Mouse (Mus musculus) heart, adult 2 months (tissue): ENCODE measurements around the gene Rap1gap. TPM values are rescaled to one million over a fixed set of nuclear protein-coding genes. Genes with fewer than 3 reads are reported as not detected.

Experiments used
- DNase-seq, 2 experiments: peaks; one replicate each; pipeline ENCODE4 v3.0.0; 2021
- H3K27ac ChIP-seq: fragments of 200-600 bp; 2 replicates; pipeline ENCODE4 v1.8.1; 2022
- H3K27me3 ChIP-seq: fragments of 200-500 bp; 2 replicates; pipeline ENCODE4 v1.6.1; 2012; ENCODE audit warnings: mild to moderate bottlenecking, low read length, inconsistent platforms, mixed read lengths; ENCODE audit not compliant: control insufficient read depth, insufficient read depth
- H3K36me3 ChIP-seq: fragments of 200-500 bp; 2 replicates; pipeline ENCODE4 v1.6.1; 2012; ENCODE audit warnings: low read length, inconsistent platforms; ENCODE audit not compliant: control insufficient read depth, insufficient read depth
- H3K4me1 ChIP-seq: fragments of 200-500 bp; 2 replicates; pipeline ENCODE4 v1.6.1; 2011; ENCODE audit warnings: low read length; ENCODE audit not compliant: control insufficient read depth, insufficient read depth
- H3K4me3 ChIP-seq: fragments of 200-600 bp; 2 replicates; pipeline ENCODE4 v1.8.1; 2022
- H3K79me2 ChIP-seq: fragments of 200-500 bp; replicated peaks from 2 replicates; pipeline ENCODE4 v1.6.1; 2012; ENCODE audit warnings: mild to moderate bottlenecking, inconsistent platforms, low read length, moderate library complexity, mixed read lengths; ENCODE audit not compliant: control insufficient read depth, insufficient read depth
- H3K9ac ChIP-seq: fragments of 200-500 bp; 2 replicates; pipeline ENCODE4 v1.6.1; 2012; ENCODE audit warnings: low read depth, mild to moderate bottlenecking, control low read depth, inconsistent platforms, low read length, mixed read lengths
- CTCF ChIP-seq: fragments of 200-600 bp; IDR thresholded peaks from 2 replicates; pipeline ENCODE4 v1.8.1; 2022; ENCODE audit warnings: antibody characterized with exemption, mild to moderate bottlenecking, moderate library complexity
- EP300 ChIP-seq: fragments of 200-500 bp; IDR thresholded peaks from 2 replicates; pipeline ENCODE4 v1.6.1; 2011; ENCODE audit warnings: low read depth, low read length, control low read depth; ENCODE audit not compliant: insufficient read depth
- POLR2A ChIP-seq: fragments of 200-500 bp; IDR thresholded peaks from 2 replicates; pipeline ENCODE4 v1.6.1; 2011; ENCODE audit warnings: mild to moderate bottlenecking, low read depth, low read length, control low read depth; ENCODE audit not compliant: insufficient read depth
- WGBS: fragments of 180-500 bp; shearing (Covaris S2); methylation state at CpG from one replicate; pipeline ENCODE4 v1.1.7; 2018; 5-methylcytosine and 5-hydroxymethylcytosine counted together
- intact Hi-C: fragments of 180-260 bp; cut with DNase I; formaldehyde crosslinking; loops from one replicate; pipeline ENCODE4 v1.15.1; 2025
- long read RNA-seq: library from polyadenylated mRNA; stranded (forward); transcript quantifications from one replicate; pipeline ENCODE4 v2.0.0, GENCODE M21; 2021
- polyA plus RNA-seq: library from polyadenylated mRNA; depleted of rRNA; stranded (reverse); fragments of >200 nt; gene quantifications from 2 replicates; pipeline ENCODE4 v1.2.3, GENCODE M21; 2012; rRNA removed
- total RNA-seq, 2 experiments: library from RNA; stranded (reverse); gene quantifications; 2 replicates each; pipeline ENCODE4 v1.2.3; 2021

The Rap1gap gene
- total RNA-seq (10 to 100 TPM; 14.7 to 15.6 TPM), polyA plus RNA-seq (33.6 and 35.9 TPM in 2 replicates)
- long read RNA-seq, partial matches to known transcripts: 11 of 16 reads
- long read RNA-seq, other reads (novel, unspliced or antisense): 4 of 16 reads

DNA sequence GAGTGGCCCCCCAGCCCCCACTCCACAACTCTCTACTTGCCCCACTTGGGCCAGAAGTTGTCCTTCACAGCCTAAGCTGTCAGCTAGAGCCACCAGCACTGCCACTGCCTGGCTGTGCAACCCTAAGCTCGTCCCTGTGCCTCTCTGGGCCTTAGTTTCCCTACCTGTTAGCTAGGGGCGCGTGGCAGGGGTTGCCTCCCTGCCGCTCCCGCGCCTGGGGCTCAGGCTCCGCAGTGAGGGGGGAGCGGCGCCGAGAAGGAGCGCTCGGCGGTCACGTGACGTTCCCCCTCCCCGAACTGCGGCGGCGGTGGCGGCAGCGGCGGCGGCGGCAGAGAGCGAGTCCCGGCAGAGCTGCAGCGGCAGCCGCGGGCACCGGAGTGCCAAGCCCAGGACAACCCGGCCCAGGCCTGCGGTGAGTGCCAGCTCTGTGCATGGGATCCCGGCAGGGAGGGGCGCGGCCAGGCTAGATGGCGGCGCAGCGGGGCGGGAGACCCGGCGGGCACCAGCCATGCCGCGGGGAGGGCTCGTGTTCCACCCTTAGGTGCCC, at the start of gene Rap1gap:
Rap1gap (plus strand) TSS at position 294 of the 547 bp plus-strand sequence.
- peak within 1 kb of the TSS; percentile 35 for H3K9ac ChIP-seq
- H3K4me3 ChIP-seq: peak within 1 kb of the TSS; percentile 44
- no peak within 1 kb of the TSS for H3K27ac ChIP-seq
- no peak for TF ChIP-seq EP300
- 1% methylated on average over 36 of the region's 44 CpGs for WGBS
- H3K36me3 ChIP-seq: no peaks in the 10 kb centered on the region
- no peaks in the 10 kb centered on the region for H3K79me2 ChIP-seq
- peak; percentile 55 for DNase-seq
- peaks cover 2% of the 10 kb centered on the region for H3K27me3 ChIP-seq
- H3K4me1 ChIP-seq: peaks cover 3% of the 10 kb centered on the region; the same call in 1 of the 2 replicates
- intact Hi-C loops: no loop called here

DNA sequence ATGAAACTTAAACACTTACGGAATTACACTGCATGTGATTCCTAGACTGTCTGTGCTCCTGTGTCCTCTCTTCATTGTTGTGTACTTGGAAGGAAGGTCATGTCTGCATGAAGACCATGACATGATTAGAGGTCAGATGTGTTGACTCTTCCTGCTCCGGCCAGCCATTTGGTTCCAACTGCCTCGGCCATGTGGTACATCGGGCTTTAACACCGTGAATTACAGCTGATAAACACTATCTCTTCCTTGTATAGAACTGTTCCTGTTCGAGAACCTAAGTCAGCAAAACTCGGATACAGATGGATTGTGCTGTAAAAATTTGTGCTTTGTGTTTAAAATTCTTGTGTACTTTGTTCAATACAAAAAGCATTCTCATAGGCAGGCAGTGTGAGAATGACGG, 41.7 kb upstream of the Rap1gap start:
- TF ChIP-seq CTCF (no peak), EP300 (no peak), POLR2A (no peak)
- no peak overlapping the region for H3K9ac ChIP-seq
- no peak overlapping the region for H3K4me3 ChIP-seq
- WGBS: 69% methylated on average over 8 of the region's 8 CpGs
- no peaks in the 10 kb centered on the region for H3K79me2 ChIP-seq
- H3K27ac ChIP-seq: no peak overlapping the region
- no peaks in the 10 kb centered on the region for H3K27me3 ChIP-seq
- no peaks in the 10 kb centered on the region for H3K4me1 ChIP-seq
- intact Hi-C loops: no loop called here
- no peaks in the 10 kb centered on the region for H3K36me3 ChIP-seq
- no peak for DNase-seq

DNA sequence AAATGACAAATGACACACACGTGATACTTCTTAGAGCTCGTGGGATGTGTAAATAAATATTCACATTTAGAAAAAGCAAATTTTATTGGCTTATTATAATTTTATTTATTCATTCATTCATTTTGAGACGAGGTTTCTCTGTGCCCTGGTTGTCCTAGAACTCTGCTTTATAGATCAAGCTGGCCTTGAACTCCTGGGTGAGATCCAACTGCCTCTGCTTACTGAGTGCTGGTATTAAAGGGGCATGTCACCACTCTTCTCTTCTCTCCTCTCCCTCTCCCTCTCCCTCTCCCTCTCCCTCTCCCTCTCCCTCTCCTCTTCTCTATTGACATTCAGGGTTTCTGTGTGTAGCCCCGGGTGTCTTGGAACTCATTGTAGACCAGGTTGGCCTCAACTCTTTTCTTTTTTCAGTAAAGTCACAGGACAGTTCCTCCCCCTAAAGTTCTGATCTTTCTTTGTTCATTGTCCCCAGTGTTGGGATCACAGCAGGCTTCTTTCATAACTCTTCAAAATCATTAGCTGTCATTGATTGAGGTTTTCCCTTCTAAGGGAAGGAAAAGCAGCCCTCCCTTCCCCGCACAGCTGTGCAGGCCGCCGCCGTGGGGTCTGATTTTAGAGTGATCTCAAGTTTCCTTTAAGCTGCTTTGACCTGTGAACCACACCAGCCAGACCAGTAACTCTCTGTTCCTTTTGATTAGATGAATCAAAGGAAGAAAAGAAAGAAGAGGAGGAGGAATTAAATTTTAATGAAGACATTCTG, 36.9 kb upstream of the Rap1gap start:
- H3K9ac ChIP-seq: no peak overlapping the region
- no peaks in the 10 kb centered on the region for H3K79me2 ChIP-seq
- H3K27me3 ChIP-seq: no peaks in the 10 kb centered on the region
- no peak overlapping the region for H3K4me3 ChIP-seq
- WGBS: 83% methylated on average over 8 of the region's 8 CpGs
- no peak for TF ChIP-seq POLR2A
- TF ChIP-seq EP300: no peak
- no peak for TF ChIP-seq CTCF
- intact Hi-C loops: no loop called here
- no peak for DNase-seq
- no peak overlapping the region for H3K27ac ChIP-seq
- H3K36me3 ChIP-seq: peaks cover 3% of the 10 kb centered on the region
- no peaks in the 10 kb centered on the region for H3K4me1 ChIP-seq

DNA sequence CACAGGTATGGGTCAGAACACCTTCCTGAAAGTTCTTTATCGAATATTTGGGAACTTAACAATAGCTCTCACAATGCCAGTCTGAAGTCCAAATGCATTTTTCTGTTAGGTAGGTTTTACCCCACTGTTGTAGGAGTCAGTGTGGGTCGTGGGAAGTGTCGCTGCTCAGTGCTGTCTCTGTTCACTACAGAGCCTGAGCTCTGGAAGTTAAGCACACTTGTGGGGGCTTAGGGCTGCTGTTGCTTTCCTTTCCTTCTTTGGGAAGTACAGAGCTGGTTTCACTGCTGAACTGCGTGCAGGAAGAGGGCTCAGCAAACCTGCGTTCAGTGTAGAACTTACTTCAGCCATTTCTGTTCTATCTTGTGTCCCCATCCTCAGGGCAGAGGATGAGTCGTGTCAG, 36.1 kb upstream of the Rap1gap start:
- no peaks in the 10 kb centered on the region for H3K27me3 ChIP-seq
- H3K79me2 ChIP-seq: no peaks in the 10 kb centered on the region
- 94% methylated on average over 6 of the region's 6 CpGs for WGBS

DNA sequence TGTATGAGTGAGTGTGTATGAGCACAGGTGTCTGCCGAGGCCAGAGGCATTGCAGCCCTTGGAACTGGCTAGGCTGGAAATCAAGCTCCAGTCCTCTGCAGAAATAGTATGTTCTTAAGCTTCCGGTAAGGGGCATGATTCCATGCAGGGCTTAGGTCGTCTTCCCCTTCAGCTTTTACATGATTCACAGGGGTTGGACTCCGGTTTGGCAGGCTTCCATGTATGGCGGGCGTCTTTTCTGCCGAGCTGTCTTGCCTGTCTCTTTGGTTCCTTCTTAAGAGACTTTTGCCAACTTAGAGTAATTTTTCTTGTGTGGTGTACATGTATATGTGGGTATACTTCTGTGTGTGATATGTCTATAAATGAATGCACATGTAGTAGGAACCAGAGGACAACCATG, 35.2 kb upstream of the Rap1gap start:
- no peak overlapping the region for H3K27ac ChIP-seq
- intact Hi-C loops: no loop called here
- H3K36me3 ChIP-seq: peaks cover 3% of the 10 kb centered on the region

More for the DNA sequence above, 36.1 kb upstream of the Rap1gap start:
- Histone ChIP-seq H3K4me3 (no peak overlapping the region), H3K27ac (no peak overlapping the region), H3K36me3 (peaks cover 3% of the 10 kb centered on the region), H3K4me1 (no peaks in the 10 kb centered on the region), H3K9ac (no peak overlapping the region)
- TF ChIP-seq EP300 (no peak), CTCF (no peak), POLR2A (no peak)
- intact Hi-C loops: no loop called here
- no peak for DNase-seq

DNA sequence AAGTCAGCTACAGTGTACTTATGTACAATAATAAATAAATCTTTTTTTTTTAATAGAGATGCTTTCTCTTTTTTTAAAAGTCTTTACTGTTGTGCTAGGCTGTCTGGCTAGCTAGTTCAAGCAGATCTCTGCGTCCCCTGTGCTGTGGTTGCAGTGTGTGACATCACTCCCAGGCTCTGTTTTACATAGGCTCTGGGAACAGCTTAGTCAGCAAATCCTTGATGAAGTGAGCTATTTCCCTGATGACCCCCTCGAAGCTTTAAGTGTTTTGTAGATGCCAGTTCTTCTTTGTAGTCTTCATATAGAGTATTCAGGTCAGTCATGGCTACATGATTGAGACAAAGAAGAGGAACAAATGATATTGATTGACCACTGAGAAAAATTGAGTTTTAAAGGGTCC, 34.4 kb upstream of the Rap1gap start:
- intact Hi-C loops: no loop called here
- peaks cover 3% of the 10 kb centered on the region for H3K36me3 ChIP-seq

More for the DNA sequence above, 35.2 kb upstream of the Rap1gap start:
- Histone ChIP-seq H3K4me1 (no peaks in the 10 kb centered on the region), H3K9ac (no peak overlapping the region), H3K27me3 (no peaks in the 10 kb centered on the region), H3K4me3 (no peak overlapping the region), H3K79me2 (no peaks in the 10 kb centered on the region)
- WGBS: 52% methylated on average over 7 of the region's 7 CpGs
- TF ChIP-seq EP300: no peak
- no peak for TF ChIP-seq POLR2A
- no peak for DNase-seq

More for the DNA sequence above, 34.4 kb upstream of the Rap1gap start:
- H3K27ac ChIP-seq: no peak overlapping the region
- TF ChIP-seq EP300 (no peak), POLR2A (no peak), CTCF (no peak)
- WGBS: 84% methylated on average over 2 of the region's 2 CpGs
- no peak overlapping the region for H3K4me3 ChIP-seq
- no peak for DNase-seq
- no peaks in the 10 kb centered on the region for H3K4me1 ChIP-seq
- H3K9ac ChIP-seq: no peak overlapping the region
- no peaks in the 10 kb centered on the region for H3K27me3 ChIP-seq
- H3K79me2 ChIP-seq: no peaks in the 10 kb centered on the region
